Mouse (Mus musculus) small intestine, adult 2 months (tissue): ENCODE measurements around the gene Olfr675.

ENCODE experiments used
- CTCF ChIP-seq: fragments of 200-500 bp; IDR thresholded peaks from 2 replicates; pipeline ENCODE4 v1.5.1; 2012; ENCODE audit warnings: low read depth, mild to moderate bottlenecking, control low read depth, inconsistent platforms, low read length, moderate library complexity, mixed read lengths; ENCODE audit not compliant: insufficient replicate concordance, insufficient read length; ENCODE audit errors: extremely low read depth
- POLR2A ChIP-seq: fragments of 200-500 bp; IDR thresholded peaks from 2 replicates; pipeline ENCODE4 v1.6.1; 2012; ENCODE audit warnings: low read depth, mild to moderate bottlenecking, control low read depth, inconsistent platforms, low read length, moderate library complexity

DNA sequence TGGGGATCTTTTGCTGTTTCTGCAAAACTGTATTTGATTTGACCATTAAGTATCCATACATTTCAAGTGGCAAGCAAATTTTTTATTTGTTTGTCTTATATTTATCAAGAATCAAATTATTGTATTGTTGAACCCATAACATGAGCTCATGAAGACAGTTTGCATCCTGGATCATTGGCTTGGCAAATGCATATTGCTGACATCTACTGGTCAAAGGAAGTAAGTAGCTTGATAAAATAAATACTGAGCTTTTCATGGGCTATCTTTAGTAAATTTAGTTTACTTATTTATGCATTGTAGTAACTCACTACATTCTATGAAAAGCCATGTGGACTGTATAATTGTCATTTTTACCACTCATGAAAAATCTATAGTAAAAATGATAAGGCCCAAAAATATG is 30.7 kb upstream of the Olfr675 start:
- TF ChIP-seq POLR2A, result no peak
- TF ChIP-seq CTCF, result no peak
